Mouse (Mus musculus): ENCODE data around the gene Zfp27. TPM values are rescaled to one million over a fixed set of nuclear protein-coding genes. Genes with fewer than 3 reads are reported as not detected.

Gene Zfp27
- polyA plus RNA-seq (2014; fragmentation: Nextera tagmentation; extraction: Ambion mirVana): 9.3 and 9.4 TPM in 2 replicates

- peak within 1 kb of the TSS; percentile 84 for H3K4me2 ChIP-seq
- no peaks in the 10 kb centered on the region for H3K9me3 ChIP-seq (replicated peaks; ENCODE audit: control insufficient read depth, low read length)
- H3K36me3 ChIP-seq (ENCODE audit: control insufficient read depth, insufficient read depth, low read length): no peaks in the 10 kb centered on the region; the same call in 1 of the 2 replicates
- ATAC-seq (replicated peaks; ENCODE audit: insufficient number of reproducible peaks, low FRiP score, low TSS enrichment): peak; percentile 56
- peak within 1 kb of the TSS; percentile 97 for H3K27ac ChIP-seq (ENCODE audit: low read depth, low read length)
- peak within 1 kb of the TSS; percentile 66 for H3K4me3 ChIP-seq (ENCODE audit: low read depth, low read length)
- H3K9ac ChIP-seq (ENCODE audit: low read depth, low read length): peak within 1 kb of the TSS; percentile 83
- peaks cover 9% of the 10 kb centered on the region for H3K4me1 ChIP-seq (ENCODE audit: control insufficient read depth, insufficient read depth, low read length)
- no peaks in the 10 kb centered on the region for H3K27me3 ChIP-seq (ENCODE audit: control insufficient read depth, insufficient read depth, low read length)
- WGBS (ENCODE audit: insufficient replicate concordance): under 1% methylated on average over 22 of the region's 22 CpGs
Observed at GRCm38 (mm10) chr7:29905966-29906681, at the start of gene Zfp27. Gene Zfp27, minus strand, starts transcription at chr7:29906572.

- Histone ChIP-seq H3K4me2 (peak overlapping the region; percentile 75), H3K4me3 (ENCODE audit: low read depth, low read length) (peak overlapping the region; percentile 66), H3K27me3 (ENCODE audit: control insufficient read depth, insufficient read depth, low read length) (no peaks in the 10 kb centered on the region), H3K36me3 (ENCODE audit: control insufficient read depth, insufficient read depth, low read length) (no peaks in the 10 kb centered on the region; the same call in 1 of the 2 replicates), H3K9ac (ENCODE audit: low read depth, low read length) (no peak overlapping the region; the same call in 1 of the 2 replicates), H3K27ac (ENCODE audit: low read depth, low read length) (no peak overlapping the region), H3K4me1 (ENCODE audit: control insufficient read depth, insufficient read depth, low read length) (0 out of 2 replicates have a peak, but pooled peaks cover 2% of the 10 kb centered on the region), H3K9me3 (replicated peaks; ENCODE audit: control insufficient read depth, low read length) (no peaks in the 10 kb centered on the region)
- 23% methylated on average over 4 of the region's 4 CpGs for WGBS (ENCODE audit: insufficient replicate concordance)
- no peak for ATAC-seq (replicated peaks; ENCODE audit: insufficient number of reproducible peaks, low FRiP score, low TSS enrichment)
Observed at GRCm38 (mm10) chr7:29954731-29955130, 48.4 kb upstream of the Zfp27 start.

GRCm38 (mm10) chr7:29953513-29954401, 47.4 kb upstream of the Zfp27 start, which contains the start of gene Zfp74:
Gene Zfp74, minus strand, starts transcription at chr7:29954089.
- Histone ChIP-seq H3K36me3 (ENCODE audit: control insufficient read depth, insufficient read depth, low read length) (no peaks in the 10 kb centered on the region; the same call in 1 of the 2 replicates), H3K4me2 (peak within 1 kb of the TSS; percentile 75), H3K27ac (ENCODE audit: low read depth, low read length) (peak within 1 kb of the TSS; percentile 93), H3K27me3 (ENCODE audit: control insufficient read depth, insufficient read depth, low read length) (no peaks in the 10 kb centered on the region), H3K4me1 (ENCODE audit: control insufficient read depth, insufficient read depth, low read length) (0 out of 2 replicates have a peak, but pooled peaks cover 2% of the 10 kb centered on the region), H3K4me3 (ENCODE audit: low read depth, low read length) (peak within 1 kb of the TSS; percentile 66), H3K9ac (ENCODE audit: low read depth, low read length) (peak within 1 kb of the TSS; percentile 89), H3K9me3 (replicated peaks; ENCODE audit: control insufficient read depth, low read length) (no peaks in the 10 kb centered on the region)
- ATAC-seq (replicated peaks; ENCODE audit: insufficient number of reproducible peaks, low FRiP score, low TSS enrichment): peak; percentile 84
- 2% methylated on average over 52 of the region's 52 CpGs for WGBS (ENCODE audit: insufficient replicate concordance)

GRCm38 (mm10) chr7:29953086-29953485, 46.7 kb upstream of the Zfp27 start:
- Histone ChIP-seq H3K9ac (ENCODE audit: low read depth, low read length) (peak overlapping the region; percentile 89), H3K36me3 (ENCODE audit: control insufficient read depth, insufficient read depth, low read length) (no peaks in the 10 kb centered on the region; the same call in 1 of the 2 replicates), H3K27ac (ENCODE audit: low read depth, low read length) (peak overlapping the region; percentile 93), H3K9me3 (replicated peaks; ENCODE audit: control insufficient read depth, low read length) (no peaks in the 10 kb centered on the region), H3K4me3 (ENCODE audit: low read depth, low read length) (peak overlapping the region; percentile 66), H3K27me3 (ENCODE audit: control insufficient read depth, insufficient read depth, low read length) (no peaks in the 10 kb centered on the region), H3K4me1 (ENCODE audit: control insufficient read depth, insufficient read depth, low read length) (0 out of 2 replicates have a peak, but pooled peaks cover 2% of the 10 kb centered on the region), H3K4me2 (peak overlapping the region; percentile 75)
- ATAC-seq (replicated peaks; ENCODE audit: insufficient number of reproducible peaks, low FRiP score, low TSS enrichment): no peak
- WGBS (ENCODE audit: insufficient replicate concordance): 50% methylated on average over 10 of the region's 10 CpGs

- Histone ChIP-seq H3K9ac (ENCODE audit: low read depth, low read length) (no peak overlapping the region), H3K36me3 (ENCODE audit: control insufficient read depth, insufficient read depth, low read length) (0 out of 2 replicates have a peak, but pooled peaks cover 3% of the 10 kb centered on the region), H3K4me2 (no peak overlapping the region), H3K9me3 (replicated peaks; ENCODE audit: control insufficient read depth, low read length) (no peaks in the 10 kb centered on the region), H3K4me3 (ENCODE audit: low read depth, low read length) (no peak overlapping the region), H3K4me1 (ENCODE audit: control insufficient read depth, insufficient read depth, low read length) (no peaks in the 10 kb centered on the region), H3K27ac (ENCODE audit: low read depth, low read length) (no peak overlapping the region), H3K27me3 (ENCODE audit: control insufficient read depth, insufficient read depth, low read length) (no peaks in the 10 kb centered on the region)
- WGBS (ENCODE audit: insufficient replicate concordance): 76% methylated on average over 2 of the region's 2 CpGs
- no peak for ATAC-seq (replicated peaks; ENCODE audit: insufficient number of reproducible peaks, low FRiP score, low TSS enrichment)
Observed at GRCm38 (mm10) chr7:29944201-29944600, 37.8 kb upstream of the Zfp27 start.

GRCm38 (mm10) chr7:29943720-29944119, 37.3 kb upstream of the Zfp27 start:
- Histone ChIP-seq H3K36me3 (ENCODE audit: control insufficient read depth, insufficient read depth, low read length) (0 out of 2 replicates have a peak, but pooled peaks cover 3% of the 10 kb centered on the region), H3K27me3 (ENCODE audit: control insufficient read depth, insufficient read depth, low read length) (no peaks in the 10 kb centered on the region), H3K4me2 (no peak overlapping the region), H3K9me3 (replicated peaks; ENCODE audit: control insufficient read depth, low read length) (no peaks in the 10 kb centered on the region), H3K4me1 (ENCODE audit: control insufficient read depth, insufficient read depth, low read length) (no peaks in the 10 kb centered on the region), H3K9ac (ENCODE audit: low read depth, low read length) (no peak overlapping the region), H3K4me3 (ENCODE audit: low read depth, low read length) (no peak overlapping the region), H3K27ac (ENCODE audit: low read depth, low read length) (no peak overlapping the region)
- WGBS (ENCODE audit: insufficient replicate concordance): 71% methylated on average over 2 of the region's 2 CpGs
- ATAC-seq (replicated peaks; ENCODE audit: insufficient number of reproducible peaks, low FRiP score, low TSS enrichment): no peak

GRCm38 (mm10) chr7:29942740-29943139, 36.4 kb upstream of the Zfp27 start:
- ATAC-seq (replicated peaks; ENCODE audit: insufficient number of reproducible peaks, low FRiP score, low TSS enrichment): no peak
- Histone ChIP-seq H3K4me1 (ENCODE audit: control insufficient read depth, insufficient read depth, low read length) (no peaks in the 10 kb centered on the region), H3K9me3 (replicated peaks; ENCODE audit: control insufficient read depth, low read length) (no peaks in the 10 kb centered on the region), H3K27me3 (ENCODE audit: control insufficient read depth, insufficient read depth, low read length) (no peaks in the 10 kb centered on the region), H3K36me3 (ENCODE audit: control insufficient read depth, insufficient read depth, low read length) (0 out of 2 replicates have a peak, but pooled peaks cover 3% of the 10 kb centered on the region), H3K4me3 (ENCODE audit: low read depth, low read length) (no peak overlapping the region), H3K27ac (ENCODE audit: low read depth, low read length) (no peak overlapping the region), H3K9ac (ENCODE audit: low read depth, low read length) (no peak overlapping the region), H3K4me2 (no peak overlapping the region)
- WGBS (ENCODE audit: insufficient replicate concordance): 47% methylated on average over 2 of the region's 2 CpGs

- WGBS (ENCODE audit: insufficient replicate concordance): 81% methylated on average over 11 of the region's 11 CpGs
- Histone ChIP-seq H3K4me3 (ENCODE audit: low read depth, low read length) (no peak overlapping the region), H3K9ac (ENCODE audit: low read depth, low read length) (no peak overlapping the region), H3K36me3 (ENCODE audit: control insufficient read depth, insufficient read depth, low read length) (peaks cover 10% of the 10 kb centered on the region; the same call in 1 of the 2 replicates), H3K27me3 (ENCODE audit: control insufficient read depth, insufficient read depth, low read length) (no peaks in the 10 kb centered on the region), H3K9me3 (replicated peaks; ENCODE audit: control insufficient read depth, low read length) (no peaks in the 10 kb centered on the region), H3K4me2 (no peak overlapping the region), H3K27ac (ENCODE audit: low read depth, low read length) (no peak overlapping the region), H3K4me1 (ENCODE audit: control insufficient read depth, insufficient read depth, low read length) (no peaks in the 10 kb centered on the region)
- ATAC-seq (replicated peaks; ENCODE audit: insufficient number of reproducible peaks, low FRiP score, low TSS enrichment): no peak
Observed at GRCm38 (mm10) chr7:29941027-29941426, 34.7 kb upstream of the Zfp27 start.
